Mouse (Mus musculus): ENCODE results near the gene Mycbp. TPM values are rescaled to one million over a fixed set of nuclear protein-coding genes. Genes with fewer than 3 reads are reported as not detected.

Mycbp gene
- total and polyA plus RNA-seq, 3 experiments, result 54.2 to 86.6 TPM; not detected in 1

GRCm38 (mm10) chr4:123912431-123912830, 7.8 kb downstream of the Mycbp start:
- H3K4me3 ChIP-seq (ENCODE audit: control insufficient read depth in 1 of 2, insufficient read depth in 1 of 2, low read depth in 2 of 2, low read length in 2 of 2), result no peak overlapping the region
- H3K27me3 ChIP-seq (ENCODE audit: control insufficient read depth in 1 of 2, insufficient read depth in 2 of 2, low read length in 2 of 2), result no peaks in the 10 kb centered on the region
- no peak for TF ChIP-seq ZMIZ1 (IDR thresholded peaks at IDR 0.05; ENCODE audit: low read depth, low read length)
- no peak for TF ChIP-seq SMC3 (IDR thresholded peaks at IDR 0.05; ENCODE audit: low read depth, low read length)
- no peak for TF ChIP-seq MYB (IDR thresholded peaks at IDR 0.05; ENCODE audit: low read depth, low read length)
- TF ChIP-seq USF1 (IDR thresholded peaks at IDR 0.05; ENCODE audit: low read depth, low read length), result no peak
- no peak for TF ChIP-seq JUND (IDR thresholded peaks at IDR 0.05; ENCODE audit: low read depth, low read length)
- TF ChIP-seq CHD2 (IDR thresholded peaks at IDR 0.05; ENCODE audit: low read length), result no peak
- peaks cover 0 to 7% of the 10 kb centered on the region in 2 experiments; a peak in 1 of 4 replicates for H3K4me1 ChIP-seq (ENCODE audit: control insufficient read depth in 1 of 2, insufficient read depth in 2 of 2, low read length in 2 of 2)
- H3K9ac ChIP-seq (ENCODE audit: control insufficient read depth, low read depth, low read length, poor library complexity, severe bottlenecking), result no peak overlapping the region
- H3K27ac ChIP-seq (ENCODE audit: control insufficient read depth, low read depth, low read length), result no peak overlapping the region
- no peak for DNase-seq (ENCODE audit: low read depth, low spot score)
- peaks cover 6 to 17% of the 10 kb centered on the region in 2 experiments for H3K36me3 ChIP-seq (ENCODE audit: control insufficient read depth in 1 of 2, insufficient read depth in 2 of 2, low read length in 2 of 2)
- H3K9me3 ChIP-seq (replicated peaks; ENCODE audit: insufficient read depth, low read length), result no peaks in the 10 kb centered on the region
- H3K79me2 ChIP-seq (ENCODE audit: control insufficient read depth, insufficient read depth, low read length, poor library complexity), result peaks cover 35% of the 10 kb centered on the region

GRCm38 (mm10) chr4:123916748-123917547, 12.3 kb downstream of the Mycbp start, which contains the start of gene Rragc:
Gene Rragc (plus strand): TSS chr4:123917446.
- peaks cover 0 to 15% of the 10 kb centered on the region in 2 experiments; a peak in 2 of 4 replicates for H3K4me1 ChIP-seq (ENCODE audit: control insufficient read depth in 1 of 2, insufficient read depth in 2 of 2, low read length in 2 of 2)
- H3K4me3 ChIP-seq (ENCODE audit: control insufficient read depth in 1 of 2, insufficient read depth in 1 of 2, low read depth in 2 of 2, low read length in 2 of 2), result peak within 1 kb of the TSS; percentile 86 to 96
- peak within 1 kb of the TSS; percentile 98 for H3K9ac ChIP-seq (ENCODE audit: control insufficient read depth, low read depth, low read length, poor library complexity, severe bottlenecking)
- DNase-seq (ENCODE audit: low read depth, low spot score), result peak; percentile 97
- H3K27ac ChIP-seq (ENCODE audit: control insufficient read depth, low read depth, low read length), result peak within 1 kb of the TSS; percentile 55
- no peaks in the 10 kb centered on the region for H3K9me3 ChIP-seq (replicated peaks; ENCODE audit: insufficient read depth, low read length)
- H3K36me3 ChIP-seq (ENCODE audit: control insufficient read depth in 1 of 2, insufficient read depth in 2 of 2, low read length in 2 of 2), result peaks cover 7 to 25% of the 10 kb centered on the region in 2 experiments
- peaks cover 44% of the 10 kb centered on the region for H3K79me2 ChIP-seq (ENCODE audit: control insufficient read depth, insufficient read depth, low read length, poor library complexity)
- no peaks in the 10 kb centered on the region for H3K27me3 ChIP-seq (ENCODE audit: control insufficient read depth in 1 of 2, insufficient read depth in 2 of 2, low read length in 2 of 2)
- TF ChIP-seq ETS1 (IDR thresholded peaks at IDR 0.05; ENCODE audit: low read depth, low read length) (peak; percentile 77), SIN3A (IDR thresholded peaks at IDR 0.05; ENCODE audit: low read length) (peak; percentile 91), POLR2AphosphoS2 (IDR thresholded peaks at IDR 0.05; ENCODE audit: low read length) (peak; percentile 65), TBP (IDR thresholded peaks at IDR 0.05; ENCODE audit: low read depth, low read length) (0 out of 2 replicates have a peak, but pooled peaks have one; percentile 39), MAZ (IDR thresholded peaks at IDR 0.05; ENCODE audit: low read depth, low read length) (peak; percentile 98), CHD2 (IDR thresholded peaks at IDR 0.05; ENCODE audit: low read length) (peak; percentile 59; the same call in 1 of the 2 replicates), ZC3H11A (IDR thresholded peaks at IDR 0.05; ENCODE audit: low read depth, low read length) (no peak), RAD21 (IDR thresholded peaks at IDR 0.05; ENCODE audit: low read depth, low read length) (no peak), EP300 (IDR thresholded peaks at IDR 0.05; ENCODE audit: low read depth in 1 of 2, low read length in 2 of 2) (peak in 1 of 2 experiments; percentile 51; a peak in 2 of 4 replicates), MAX (IDR thresholded peaks at IDR 0.05; ENCODE audit: low read length) (peak; percentile 94), BHLHE40 (IDR thresholded peaks at IDR 0.05; ENCODE audit: borderline replicate concordance, low read depth, low read length) (peak; percentile 94), POLR2AphosphoS5 (IDR thresholded peaks at IDR 0.05; ENCODE audit: borderline replicate concordance, low read depth, low read length) (no peak), MYC (IDR thresholded peaks at IDR 0.05; ENCODE audit: low read depth, low read length) (peak; percentile 62; the same call in 1 of the 2 replicates), ELF1 (IDR thresholded peaks at IDR 0.05; ENCODE audit: low read depth, low read length) (peak; percentile 61; the same call in 1 of the 2 replicates), MXI1 (IDR thresholded peaks at IDR 0.05; ENCODE audit: low read depth, low read length) (peak; percentile 91), USF1 (IDR thresholded peaks at IDR 0.05; ENCODE audit: low read depth, low read length) (peak; percentile 98), JUND (IDR thresholded peaks at IDR 0.05; ENCODE audit: low read depth, low read length) (no peak), USF2 (IDR thresholded peaks at IDR 0.05; ENCODE audit: borderline replicate concordance in 1 of 2, insufficient read depth in 1 of 2, low read depth in 1 of 2, low read length in 2 of 2) (peak; percentile 85 to 98), ZNF384 (IDR thresholded peaks at IDR 0.05; ENCODE audit: low read depth, low read length) (no peak), HCFC1 (IDR thresholded peaks at IDR 0.05; ENCODE audit: low read depth, low read length) (peak; percentile 89), NELFE (IDR thresholded peaks at IDR 0.05; ENCODE audit: low read depth, low read length) (peak; percentile 69), TCF12 (IDR thresholded peaks at IDR 0.05; ENCODE audit: low read depth, low read length) (peak; percentile 45), KAT2A (conservative IDR thresholded peaks at IDR 0.05; ENCODE audit: low read depth, low read length) (no peak; the same call in 1 of the 2 replicates), MEF2A (IDR thresholded peaks at IDR 0.05; ENCODE audit: extremely low read depth, insufficient replicate concordance, low read depth, low read length, poor library complexity, severe bottlenecking) (no peak; the same call in 1 of the 2 replicates), POLR2A (IDR thresholded peaks at IDR 0.05; ENCODE audit: control insufficient read depth in 1 of 2, insufficient read depth in 1 of 2, low read depth in 1 of 2, low read length in 2 of 2, poor library complexity in 1 of 2) (peak; percentile 79 to 92), ZKSCAN1 (IDR thresholded peaks at IDR 0.05; ENCODE audit: low read depth, low read length) (no peak)
